Mouse (Mus musculus) lung, adult 2 months (tissue): ENCODE results near the gene Dnajc25.

Source experiments
- CTCF ChIP-seq: fragments of 200-500 bp; IDR thresholded peaks from 2 replicates; pipeline ENCODE4 v1.5.1; 2011; ENCODE audit warnings: mild to moderate bottlenecking, low read length, control low read depth; ENCODE audit not compliant: insufficient read depth
- POLR2A ChIP-seq: fragments of 200-500 bp; IDR thresholded peaks from 2 replicates; pipeline ENCODE4 v1.6.1; 2011; ENCODE audit warnings: low read depth, mild to moderate bottlenecking, control low read depth, low read length, borderline replicate concordance; ENCODE audit errors: extremely low read depth

- TF ChIP-seq CTCF (no peak), POLR2A (no peak)
These were observed 49.0 kb downstream of the Dnajc25 start for GRCm38 (mm10) chr4:59043891-59044290.
